Mouse (Mus musculus): ENCODE measurements at regions not wholly inside any gene's neighbourhood (a gene's known extent, or its start where the extent isn't known, plus 50 kb on each side); places are given as distances from the start of the nearest gene placed in this dataset.

DNA sequence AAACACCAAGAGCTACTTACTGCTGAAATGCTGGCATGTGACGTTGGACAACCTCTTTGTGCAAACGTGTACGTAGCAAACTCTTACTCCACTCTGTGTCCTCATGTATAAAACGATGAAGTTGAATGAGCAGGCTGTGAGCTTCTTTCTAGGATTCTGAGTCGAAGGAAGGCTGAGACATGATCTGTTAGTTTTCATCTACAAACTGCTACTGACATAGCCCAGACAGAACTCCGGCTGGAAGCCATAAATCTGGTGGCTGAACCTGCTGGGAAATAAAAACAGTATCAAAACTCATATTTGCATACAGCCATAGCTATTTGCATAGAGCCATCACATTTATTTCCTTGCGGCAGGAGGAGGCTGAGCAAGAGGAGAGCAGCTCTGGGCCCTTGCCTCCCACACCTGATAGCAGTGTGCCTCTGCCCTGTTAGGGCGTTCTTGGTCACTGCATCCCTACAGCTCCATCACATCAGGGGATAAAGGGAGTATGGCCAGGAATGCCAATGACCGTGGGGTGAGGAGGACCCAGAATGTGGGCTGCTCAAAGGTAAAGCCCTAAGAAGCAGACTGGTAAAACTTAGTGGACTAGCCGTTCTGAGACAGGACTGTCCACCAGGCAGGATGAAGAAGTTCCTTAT, 206.8 kb upstream of the Ppp2r3a start:
- no peak for DNase-seq (ENCODE audit: low spot score in 2 of 2)

- DNase-seq (ENCODE audit: low spot score in 2 of 2): no peak
These were observed 194.7 kb upstream of the Ppp2r3a start for GRCm38 (mm10) chr9:101446316-101446715.

GRCm38 (mm10) chr9:101445764-101446163, 194.2 kb upstream of the Ppp2r3a start:
- peak; percentile 37 to 76 for DNase-seq (ENCODE audit: low spot score in 2 of 2)

DNA sequence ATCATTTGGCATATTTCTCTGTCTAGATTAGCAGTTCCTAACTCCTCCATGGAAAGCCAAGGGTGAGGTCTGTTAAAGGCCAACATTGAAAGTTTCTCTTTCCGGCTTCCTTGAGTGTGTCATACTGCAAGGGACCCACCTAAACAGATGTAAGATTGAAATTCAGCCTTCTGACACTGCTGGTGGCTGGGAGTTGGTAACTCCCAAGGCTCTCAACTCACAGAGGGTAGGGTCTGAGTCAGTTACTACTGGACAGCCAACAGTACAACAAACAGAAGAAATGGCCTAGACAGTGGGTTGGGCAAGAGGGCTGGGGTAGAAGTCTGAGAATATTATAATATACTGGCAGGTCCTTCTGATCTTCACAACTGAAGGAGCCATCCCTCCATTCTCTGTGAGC, 193.7 kb upstream of the Ppp2r3a start:
- DNase-seq (ENCODE audit: low spot score in 2 of 2): no peak

DNA sequence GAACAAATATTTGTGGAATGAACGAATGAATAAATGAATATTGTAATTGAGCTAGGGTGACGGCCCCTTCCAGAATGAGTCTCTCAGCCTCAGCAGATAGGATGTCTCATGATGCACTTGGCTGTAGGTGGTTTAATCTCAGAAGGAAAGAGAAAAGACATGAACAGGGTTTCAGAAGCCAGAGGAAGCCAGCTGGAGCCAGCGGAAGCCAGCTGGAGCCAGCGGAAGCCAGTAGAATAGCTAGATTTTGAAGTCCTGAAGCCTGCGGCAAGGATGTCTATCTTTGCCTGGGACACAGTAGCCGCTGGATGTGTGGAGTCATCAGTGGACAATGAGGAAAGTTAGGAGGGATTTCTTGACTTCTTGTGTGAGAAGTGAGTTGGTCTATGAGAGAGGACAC, 188.3 kb upstream of the Ppp2r3a start:
- no peak for DNase-seq (ENCODE audit: low spot score in 2 of 2)

DNA sequence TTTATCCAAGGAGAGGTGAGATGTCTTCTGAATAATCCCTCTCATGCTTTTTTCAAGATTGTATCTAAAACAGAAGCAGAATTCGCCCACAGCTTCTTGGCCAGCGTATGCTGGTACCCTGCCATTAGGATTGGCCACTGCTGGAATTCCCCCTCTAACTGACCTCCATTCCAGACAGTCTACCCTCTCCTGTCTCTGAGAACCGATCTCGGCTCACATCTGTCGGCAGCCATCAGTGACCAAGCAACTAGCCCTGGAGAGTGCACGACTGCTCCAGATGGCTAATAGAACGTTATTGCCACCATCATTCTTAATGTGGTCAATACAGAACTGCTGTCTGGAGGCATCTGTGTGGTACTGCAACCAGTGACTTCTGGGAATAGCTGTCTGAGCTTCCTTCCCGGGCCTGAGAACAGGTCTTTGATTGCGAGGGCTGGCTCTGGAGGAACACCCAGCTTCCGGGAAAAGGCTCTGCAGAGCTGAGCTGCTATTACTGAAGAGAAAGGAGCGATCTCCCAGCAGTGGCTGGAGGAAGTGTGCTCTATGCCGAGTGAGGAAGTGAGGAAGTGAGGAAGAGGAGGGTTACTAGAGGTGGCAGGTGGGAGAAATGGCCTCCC, 187.1 kb upstream of the Ppp2r3a start:
- no peak for DNase-seq (ENCODE audit: low spot score in 2 of 2)

GRCm38 (mm10) chr9:101424974-101425670, 173.5 kb upstream of the Ppp2r3a start:
- no peak for DNase-seq (ENCODE audit: low spot score in 2 of 2)

- DNase-seq (ENCODE audit: low spot score in 2 of 2): no peak
These were observed 171.4 kb upstream of the Ppp2r3a start for GRCm38 (mm10) chr9:101423041-101423440.

DNA sequence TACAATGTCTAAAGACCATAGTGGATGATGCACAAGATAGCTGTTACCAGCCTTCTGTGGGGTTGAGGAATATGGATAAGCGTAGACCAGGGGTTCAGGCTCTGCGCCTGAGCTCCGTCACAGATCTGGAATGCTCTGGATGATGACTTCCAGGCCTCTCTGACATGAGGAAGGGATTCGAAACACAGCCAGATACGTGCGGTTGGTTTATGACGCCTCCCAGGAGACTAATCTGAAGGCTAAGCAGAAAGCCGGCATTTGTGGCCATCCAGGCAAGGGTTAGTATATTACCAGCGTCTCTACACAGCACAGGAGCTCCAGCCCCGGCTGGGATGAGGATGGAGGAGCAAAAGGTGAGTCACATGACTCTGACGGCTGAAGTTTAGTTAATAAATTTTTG, 170.4 kb upstream of the Ppp2r3a start:
- no peak for DNase-seq (ENCODE audit: low spot score in 2 of 2)

GRCm38 (mm10) chr9:101421136-101421535, 169.5 kb upstream of the Ppp2r3a start:
- no peak for DNase-seq (ENCODE audit: low spot score in 2 of 2)

DNA sequence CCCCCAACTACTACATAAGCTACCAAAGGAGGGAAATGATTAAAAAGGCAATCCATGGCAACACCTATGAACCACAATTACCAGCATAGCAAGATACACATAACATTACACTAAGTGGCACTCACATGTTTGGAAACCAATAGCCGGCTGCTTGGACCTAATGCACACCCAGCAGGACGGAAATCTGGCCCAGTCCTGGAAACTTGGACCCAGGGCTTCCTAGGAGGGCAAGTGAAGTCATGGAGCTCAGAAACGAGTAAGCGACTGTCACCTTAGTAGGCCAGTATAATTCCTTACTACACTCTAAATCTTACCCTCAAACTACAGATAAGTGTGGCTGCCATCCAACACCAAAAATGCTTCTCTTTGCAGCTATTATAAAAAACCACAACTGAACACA, 168.6 kb upstream of the Ppp2r3a start:
- no peak for DNase-seq (ENCODE audit: low spot score in 2 of 2)

DNA sequence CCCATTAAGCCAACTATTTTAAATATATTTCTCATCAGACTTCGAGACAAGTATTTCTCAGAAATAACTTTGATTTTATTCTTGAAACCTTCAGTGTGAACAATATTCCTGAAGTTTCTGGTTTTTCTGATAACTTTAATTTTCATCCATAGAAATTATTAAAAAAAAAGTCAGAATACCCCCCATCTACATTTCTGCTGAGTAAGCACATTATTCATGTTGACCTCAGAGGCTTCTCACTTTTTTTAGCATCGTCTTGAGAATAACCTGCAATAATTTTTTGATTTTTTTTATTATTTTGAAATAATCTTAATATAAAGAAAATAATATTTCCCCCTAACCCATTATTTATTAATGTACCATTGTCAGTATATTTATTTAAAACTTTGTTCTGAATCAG, 166.1 kb upstream of the Ppp2r3a start:
- DNase-seq (ENCODE audit: low spot score in 2 of 2): no peak

GRCm38 (mm10) chr9:101416321-101416720, 164.7 kb upstream of the Ppp2r3a start:
- DNase-seq (ENCODE audit: low spot score in 2 of 2): no peak

- DNase-seq (ENCODE audit: low spot score in 2 of 2): no peak
These were observed 161.6 kb upstream of the Ppp2r3a start for GRCm38 (mm10) chr9:101413071-101413633.

DNA sequence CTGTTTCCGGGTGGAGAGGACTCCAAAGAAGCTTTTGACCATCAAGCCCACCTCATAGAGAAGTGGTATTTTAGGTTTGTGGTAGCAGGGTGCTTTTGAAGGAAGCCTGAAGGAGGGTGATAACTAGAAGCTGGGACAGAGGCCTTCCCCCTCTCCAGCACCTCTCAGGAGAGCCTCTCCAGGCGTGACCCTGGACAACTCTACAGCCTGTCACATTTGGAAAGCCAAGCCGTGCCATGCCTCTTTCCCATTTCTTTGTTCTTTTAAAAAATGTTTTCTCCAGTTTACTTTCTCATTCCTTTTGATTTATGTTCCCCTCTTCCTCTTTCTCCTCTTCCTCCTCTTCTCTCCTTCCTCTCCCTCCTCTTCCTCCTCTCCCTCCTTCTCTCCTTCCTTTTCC, 160.4 kb upstream of the Ppp2r3a start:
- no peak for DNase-seq (ENCODE audit: low spot score in 2 of 2)

DNA sequence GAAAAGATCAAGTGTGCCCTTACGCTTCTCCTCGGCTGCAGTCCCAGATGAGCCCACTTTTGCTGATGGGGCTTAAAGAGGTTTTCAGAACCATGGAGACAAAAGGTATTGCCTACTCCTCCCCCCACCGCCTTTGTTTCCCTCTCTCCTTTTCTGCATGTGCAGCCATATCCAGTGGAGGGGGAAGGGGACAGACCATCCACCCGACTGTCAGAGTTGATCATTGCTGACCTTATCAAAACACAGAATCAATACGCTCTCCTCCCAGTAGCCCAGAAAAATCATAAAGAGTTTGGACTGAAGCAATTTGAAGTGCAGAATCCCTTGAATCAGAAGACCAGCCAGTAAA, 159.9 kb upstream of the Ppp2r3a start:
- DNase-seq (ENCODE audit: low spot score in 2 of 2): no peak

DNA sequence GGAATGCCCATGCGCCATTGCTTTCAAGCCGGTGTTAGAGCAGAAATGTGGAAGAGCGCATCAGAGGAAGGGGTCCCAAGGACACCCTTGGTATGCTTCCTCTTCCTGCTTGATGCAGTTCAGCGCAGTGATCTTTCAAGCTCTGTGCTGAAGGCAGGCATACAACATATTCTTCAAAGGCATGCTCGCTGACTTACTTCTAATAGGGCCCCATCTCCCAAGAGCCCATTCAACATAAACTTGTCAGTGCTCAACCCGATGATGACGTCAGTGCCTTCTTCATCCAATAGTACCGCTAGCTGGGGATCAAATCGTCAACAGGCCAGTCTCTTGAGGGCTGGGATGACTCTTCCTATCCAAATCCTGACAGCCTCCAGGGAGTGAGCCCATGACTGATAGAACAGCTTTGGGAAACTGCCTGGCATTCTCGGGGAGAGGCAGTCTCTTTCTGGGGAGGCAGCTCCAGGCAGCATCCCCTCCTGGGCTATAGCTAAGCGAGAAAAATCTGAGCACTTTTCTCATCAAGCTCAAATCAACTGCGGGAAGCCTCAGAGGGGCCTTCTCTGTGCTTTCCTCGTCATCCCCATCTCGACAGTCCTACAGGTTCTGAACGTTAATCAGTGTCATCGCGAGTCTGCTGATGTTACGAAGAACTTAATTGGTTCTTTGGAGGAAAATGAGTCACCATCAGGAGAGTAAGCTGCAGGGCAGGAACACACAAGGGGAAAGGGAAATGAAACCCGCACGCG, 159.4 kb upstream of the Ppp2r3a start:
- no peak for DNase-seq (ENCODE audit: low spot score in 2 of 2)

DNA sequence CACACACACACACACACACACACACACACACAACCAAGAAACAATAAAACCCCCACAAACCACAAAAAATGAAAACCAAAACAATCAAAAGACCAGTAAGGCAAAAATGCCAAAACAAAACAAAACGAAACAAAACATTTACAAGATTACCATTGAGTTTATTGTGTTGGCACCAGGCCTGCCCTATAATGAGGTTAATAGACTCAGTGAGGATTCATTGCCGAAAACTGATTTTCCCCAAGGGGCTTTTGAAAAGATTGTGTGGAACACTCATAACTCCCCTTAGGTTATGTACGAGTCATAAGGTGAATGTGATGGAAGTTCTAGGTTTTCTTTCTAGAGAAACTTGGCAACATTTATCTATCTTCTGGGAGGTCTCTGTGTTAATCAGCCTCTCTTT, 158.8 kb upstream of the Ppp2r3a start:
- no peak for DNase-seq (ENCODE audit: low spot score in 2 of 2)

DNA sequence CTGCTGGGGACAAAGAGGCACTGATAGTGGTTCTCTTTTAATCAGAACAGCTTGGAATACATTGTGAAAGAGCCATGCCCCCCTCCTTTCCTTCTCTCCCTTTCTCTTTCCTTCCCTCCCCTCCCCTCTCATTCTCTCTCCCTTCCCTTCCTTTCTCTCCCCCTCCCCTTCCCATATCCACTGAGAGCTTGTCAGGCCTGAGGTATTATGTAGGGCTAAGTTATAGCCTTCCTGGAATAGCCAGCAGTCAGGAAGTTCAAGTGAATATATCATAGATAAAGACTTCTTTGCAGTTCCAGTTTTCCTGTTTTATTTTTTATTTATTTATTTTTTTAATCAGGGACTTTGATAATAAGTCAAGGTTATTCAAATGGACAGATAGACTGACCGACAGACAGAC, 156.5 kb upstream of the Ppp2r3a start:
- DNase-seq (ENCODE audit: low spot score in 2 of 2): no peak

DNA sequence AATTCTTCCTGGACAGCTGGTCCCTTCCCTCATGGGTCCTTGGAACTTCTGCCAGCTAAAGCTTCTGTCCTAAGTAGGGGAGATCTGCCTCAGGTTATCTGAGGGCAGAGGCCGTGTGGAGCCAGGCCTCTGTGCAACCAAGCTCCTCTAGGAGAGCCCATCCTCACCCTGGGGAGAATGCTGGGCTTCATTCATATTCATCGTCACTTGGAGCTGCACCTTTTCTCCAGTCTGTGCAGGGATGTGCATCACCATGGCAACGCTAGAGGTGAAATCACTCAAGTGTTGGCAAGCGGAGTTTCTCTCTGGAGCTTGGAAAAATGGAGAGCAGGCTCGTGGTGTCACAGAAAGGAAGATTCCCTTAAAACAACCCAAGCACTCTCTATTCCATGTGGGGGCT, 155.5 kb upstream of the Ppp2r3a start:
- peak; percentile 54 to 56 for DNase-seq (ENCODE audit: low spot score in 2 of 2)

DNA sequence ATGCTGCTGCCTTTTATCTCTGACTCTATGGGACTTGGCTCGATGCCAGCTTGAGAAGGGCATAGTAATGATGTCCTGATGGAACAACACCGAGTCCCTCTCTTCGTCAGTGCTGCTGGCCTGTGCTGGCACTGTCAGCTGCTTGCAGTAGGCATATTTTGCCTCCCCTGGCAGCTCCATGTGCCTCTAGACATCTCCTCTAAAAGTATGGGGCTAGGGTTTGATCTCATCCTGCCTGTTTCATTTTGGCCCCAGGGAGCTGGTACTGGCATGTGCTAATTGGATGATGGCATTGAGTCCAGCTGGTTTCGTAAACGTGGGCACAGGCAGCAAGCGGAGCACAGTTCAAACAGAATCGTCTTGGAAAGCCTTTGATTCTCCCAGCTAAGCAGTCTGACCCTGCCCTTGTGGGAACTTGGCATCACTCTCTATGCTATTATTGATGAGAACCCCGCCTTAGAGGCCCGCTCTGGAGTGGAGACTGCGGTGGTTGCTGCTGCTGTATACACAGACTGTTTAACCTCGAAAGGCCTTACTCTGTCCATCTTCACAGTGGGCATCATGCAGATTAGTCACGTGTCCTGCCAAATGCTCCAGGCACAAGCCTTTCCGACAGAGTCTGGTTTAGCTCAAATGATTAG, 153.0 kb upstream of the Ppp2r3a start:
- peak; percentile 25 to 28 for DNase-seq (ENCODE audit: low spot score in 2 of 2)

- DNase-seq (ENCODE audit: low spot score in 2 of 2): no peak
These were observed 152.4 kb upstream of the Ppp2r3a start for GRCm38 (mm10) chr9:101404034-101404433.

All from frontal cortex, postnatal 10 days (tissue).